Mouse (Mus musculus) stomach, adult 2 months (tissue): ENCODE results near the gene Pbx1. TPM values are rescaled to one million over a fixed set of nuclear protein-coding genes. Genes with fewer than 3 reads are reported as not detected.

Experiments
- polyA plus RNA-seq: library from polyadenylated mRNA; depleted of rRNA; stranded (reverse); fragments of >200 nt; gene quantifications from 2 replicates; pipeline ENCODE4 v1.2.3, GENCODE M21; 2012; rRNA removed

Pbx1 gene
- 7.5 and 13.0 TPM in 2 replicates for polyA plus RNA-seq

GRCm38 (mm10) chr1:168432232-168432280 lies at the start of gene Pbx1:
Gene Pbx1, minus strand, starts transcription at chr1:168432270.

